Mouse (Mus musculus): Measurements from ENCODE around the gene Acat3. TPM values are rescaled to one million over a fixed set of nuclear protein-coding genes. Genes with fewer than 3 reads are reported as not detected.

Gene Acat3
- polyA plus RNA-seq, 1 experiment from 2014 or later: 1.5 TPM

DNA sequence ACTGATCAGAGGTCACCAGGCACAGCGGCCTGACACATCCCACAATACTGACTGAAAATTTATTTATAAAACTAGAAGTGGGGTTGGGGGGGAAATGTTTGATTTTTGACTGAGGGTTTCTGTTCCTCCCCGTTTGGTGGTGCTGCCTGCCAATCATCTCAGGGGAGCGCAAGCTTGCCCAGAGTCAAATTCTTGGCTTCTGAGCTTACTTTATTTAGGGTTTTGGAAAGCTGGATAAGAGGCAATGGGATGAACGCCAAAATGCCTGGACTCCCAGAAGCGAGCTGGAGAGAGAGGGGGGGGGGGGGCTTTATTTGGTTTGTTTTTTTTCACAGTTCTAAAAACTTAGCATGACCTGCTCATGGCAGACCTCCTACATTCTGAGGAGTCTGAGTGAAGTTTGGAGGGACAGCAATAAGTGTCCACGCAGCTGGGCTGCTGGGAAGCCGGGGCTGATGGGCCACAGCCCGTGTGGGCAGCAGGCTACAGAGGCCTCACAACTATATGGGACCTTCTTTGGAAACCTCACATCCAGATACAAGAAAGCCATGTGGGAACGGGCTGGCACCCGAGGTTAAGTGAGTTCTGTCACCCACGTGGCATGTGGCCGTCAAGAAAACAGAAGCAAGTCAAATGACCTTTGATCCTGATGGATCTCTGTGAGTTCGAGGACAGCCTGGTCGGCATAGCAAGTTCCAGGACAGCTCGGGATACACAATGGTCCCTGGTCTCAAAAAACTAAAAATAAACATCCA is 53.2 kb downstream of the Acat3 start:
- no peaks in the 10 kb centered on the region for H3K27me3 ChIP-seq (ENCODE audit: low read depth, poor library complexity, severe bottlenecking)
- no peak overlapping the region for H3K27ac ChIP-seq (replicated peaks)
- no peaks in the 10 kb centered on the region for H3K4me1 ChIP-seq
- WGBS: 83% methylated on average over 15 of the region's 15 CpGs
- no peaks in the 10 kb centered on the region for H3K9me3 ChIP-seq (replicated peaks)
- DNase-seq (ENCODE audit: low spot score): no peak
- H3K36me3 ChIP-seq: peaks cover 30% of the 10 kb centered on the region
- no peak overlapping the region for H3K4me3 ChIP-seq

DNA sequence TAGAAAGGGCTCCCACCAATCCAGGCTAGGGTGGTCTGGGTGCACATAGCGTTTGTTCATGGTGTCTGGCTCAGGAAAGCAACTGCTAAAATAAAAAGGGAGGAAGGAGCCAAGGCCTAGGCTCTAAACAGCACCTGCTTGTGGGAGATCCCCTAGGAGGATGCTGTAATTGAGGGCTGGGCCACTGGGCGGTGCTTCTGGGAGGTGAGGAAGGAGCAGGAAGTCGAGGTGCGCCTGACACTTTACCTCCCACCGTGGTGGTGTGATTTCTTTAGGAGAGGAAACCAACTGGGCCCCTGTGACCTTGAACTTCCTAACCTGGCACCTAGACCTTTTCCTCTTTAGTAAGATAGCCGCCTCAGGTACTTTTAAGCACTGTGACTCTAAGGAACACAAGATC is 53.8 kb downstream of the Acat3 start:
- H3K36me3 ChIP-seq: peaks cover 29% of the 10 kb centered on the region
- H3K4me3 ChIP-seq: no peak overlapping the region
- 40% methylated on average over 6 of the region's 6 CpGs for WGBS
- H3K27ac ChIP-seq (replicated peaks): no peak overlapping the region
- H3K4me1 ChIP-seq: no peaks in the 10 kb centered on the region
- no peaks in the 10 kb centered on the region for H3K9me3 ChIP-seq (replicated peaks)
- H3K27me3 ChIP-seq (ENCODE audit: low read depth, poor library complexity, severe bottlenecking): no peaks in the 10 kb centered on the region
- DNase-seq (ENCODE audit: low spot score): no peak

DNA sequence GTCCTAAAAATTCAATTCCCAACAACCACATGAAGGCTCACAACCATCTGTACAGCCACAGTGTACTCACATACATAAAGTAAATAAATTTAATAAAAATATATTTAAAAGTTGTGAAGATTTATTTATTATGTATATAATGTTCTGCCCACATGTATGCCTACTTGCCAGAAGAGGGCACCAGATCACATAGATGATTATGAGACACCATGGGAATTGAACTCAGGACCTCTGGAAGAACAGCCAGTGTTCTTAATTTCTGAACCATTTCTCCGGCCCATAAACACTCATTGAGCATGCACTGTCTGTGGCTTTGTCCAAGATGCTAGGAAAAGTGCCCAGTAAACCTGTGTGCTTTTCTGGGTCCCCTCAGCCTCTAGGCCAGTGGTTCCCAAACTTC is 59.2 kb downstream of the Acat3 start:
- Histone ChIP-seq H3K27me3 (ENCODE audit: low read depth, poor library complexity, severe bottlenecking) (peaks cover 6% of the 10 kb centered on the region; the same call in 1 of the 2 replicates), H3K4me3 (no peak overlapping the region), H3K4me1 (0 out of 2 replicates have a peak, but pooled peaks cover 4% of the 10 kb centered on the region), H3K9me3 (replicated peaks) (no peaks in the 10 kb centered on the region), H3K36me3 (no peaks in the 10 kb centered on the region), H3K27ac (replicated peaks) (no peak overlapping the region)
- no peak for DNase-seq (ENCODE audit: low spot score)
- WGBS: 69% methylated on average over 1 of the region's 1 CpGs

DNA sequence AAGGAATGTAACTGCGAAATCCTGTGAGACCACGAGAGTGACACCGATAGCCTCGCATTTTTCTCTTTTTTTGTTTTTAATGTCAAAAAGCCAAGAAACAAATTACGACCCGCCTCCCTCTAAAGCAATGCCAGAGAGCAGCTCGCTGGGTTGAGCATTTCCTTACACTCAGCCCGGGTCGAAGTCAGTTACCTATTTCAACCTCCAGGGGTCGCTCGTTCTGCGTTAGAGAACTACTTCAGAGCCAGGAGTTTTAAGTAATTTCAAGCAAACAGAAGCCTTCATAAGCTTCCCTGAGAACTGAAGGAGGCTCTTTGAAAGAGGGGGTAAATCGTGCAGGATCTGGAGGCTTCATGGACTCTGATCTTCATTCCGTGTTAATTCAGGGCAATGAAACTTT is 60.2 kb downstream of the Acat3 start:
- H3K27ac ChIP-seq (replicated peaks): no peak overlapping the region
- H3K4me1 ChIP-seq: 0 out of 2 replicates have a peak, but pooled peaks cover 4% of the 10 kb centered on the region
- WGBS: 6% methylated on average over 14 of the region's 14 CpGs
- no peaks in the 10 kb centered on the region for H3K36me3 ChIP-seq
- peaks cover 6% of the 10 kb centered on the region; the same call in 1 of the 2 replicates for H3K27me3 ChIP-seq (ENCODE audit: low read depth, poor library complexity, severe bottlenecking)
- peak overlapping the region; percentile 20 for H3K4me3 ChIP-seq
- peak; percentile 78 for DNase-seq (ENCODE audit: low spot score)
- H3K9me3 ChIP-seq (replicated peaks): no peaks in the 10 kb centered on the region

DNA sequence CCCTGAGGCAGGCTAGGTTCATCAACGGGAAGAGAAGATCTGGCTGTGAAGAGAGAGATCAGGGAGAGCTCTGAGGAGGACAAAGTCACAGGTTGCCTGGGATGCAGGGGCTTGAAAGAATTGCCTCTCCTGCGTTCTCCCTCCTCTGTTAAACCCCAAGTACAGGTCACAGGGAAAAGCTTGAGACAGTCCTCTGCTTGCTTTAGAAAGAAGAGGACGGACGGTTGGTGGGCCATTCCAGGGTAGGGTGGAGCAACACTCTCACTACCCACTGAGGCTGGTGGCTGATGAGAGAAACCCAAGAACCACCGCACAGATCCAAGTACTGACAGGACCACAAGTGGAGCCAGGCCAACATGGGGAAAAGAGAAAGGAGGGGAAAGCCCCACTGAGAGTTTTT is 64.7 kb downstream of the Acat3 start, which contains the start of gene Mrgprh:
Mrgprh (plus strand) TSS at position 301 of the 400 bp plus-strand sequence.
- Histone ChIP-seq H3K27me3 (ENCODE audit: low read depth, poor library complexity, severe bottlenecking) (peaks cover 10% of the 10 kb centered on the region), H3K4me1 (peaks cover 4% of the 10 kb centered on the region; the same call in 1 of the 2 replicates), H3K4me3 (no peak within 1 kb of the TSS), H3K36me3 (no peaks in the 10 kb centered on the region), H3K27ac (replicated peaks) (no peak within 1 kb of the TSS), H3K9me3 (replicated peaks) (no peaks in the 10 kb centered on the region)
- no peak for DNase-seq (ENCODE audit: low spot score)
- WGBS: 82% methylated on average over 5 of the region's 5 CpGs

Other genes with a start within 250 kb of the Acat3 start
- 16.3 and 18.0 TPM in 2 replicates for gene Igf2r, start 170.9 kb downstream of the Acat3 start, polyA plus RNA-seq (2016; fragmentation: Nextera tagmentation; extraction: Ambion mirVana)
- 0.24 and 0.27 TPM in 2 replicates for gene Mas1, start 72.5 kb downstream of the Acat3 start, polyA plus RNA-seq (2016; fragmentation: Nextera tagmentation; extraction: Ambion mirVana)
- not detected in 2 replicates for gene Mrgprh, start 64.6 kb downstream of the Acat3 start, polyA plus RNA-seq (2016; fragmentation: Nextera tagmentation; extraction: Ambion mirVana)
- gene Pnldc1, start 30.4 kb downstream of the Acat3 start, polyA plus RNA-seq (2016; fragmentation: Nextera tagmentation; extraction: Ambion mirVana): 1.0 and 2.0 TPM in 2 replicates
- gene Tcp1, start 24.9 kb downstream of the Acat3 start, polyA plus RNA-seq (2016; fragmentation: Nextera tagmentation; extraction: Ambion mirVana): 468 and 517 TPM in 2 replicates
- gene Mrpl18, start 24.3 kb downstream of the Acat3 start, polyA plus RNA-seq (2016; fragmentation: Nextera tagmentation; extraction: Ambion mirVana): 185 and 193 TPM in 2 replicates
- 410 and 455 TPM in 2 replicates for gene Acat2, start 20.1 kb upstream of the Acat3 start, polyA plus RNA-seq (2016; fragmentation: Nextera tagmentation; extraction: Ambion mirVana)
- 132 and 138 TPM in 2 replicates for gene Wtap, start 53.6 kb upstream of the Acat3 start, polyA plus RNA-seq (2016; fragmentation: Nextera tagmentation; extraction: Ambion mirVana)
- 107 and 110 TPM in 2 replicates for gene Sod2, start 66.2 kb upstream of the Acat3 start, polyA plus RNA-seq (2016; fragmentation: Nextera tagmentation; extraction: Ambion mirVana)
- gene Gpr31b, start 111.7 kb upstream of the Acat3 start, polyA plus RNA-seq (2016; fragmentation: Nextera tagmentation; extraction: Ambion mirVana): not detected in 2 replicates
- 0.16 TPM in 1 of 2 replicates, not detected in the other for gene Tcp10b, start 120.5 kb upstream of the Acat3 start, polyA plus RNA-seq (2016; fragmentation: Nextera tagmentation; extraction: Ambion mirVana)
- not detected in 2 replicates for gene Unc93a, start 191.2 kb upstream of the Acat3 start, polyA plus RNA-seq (2016; fragmentation: Nextera tagmentation; extraction: Ambion mirVana)

Measured in midbrain, embryonic 10.5 days (tissue).